Mouse (Mus musculus) hindbrain, embryonic 10.5 days (tissue): Measurements from ENCODE around the gene Plgrkt. TPM values are rescaled to one million over a fixed set of nuclear protein-coding genes. Genes with fewer than 3 reads are reported as not detected.
"Not testable (repeated sequence)": the region's sequence is repeated elsewhere in the genome, so short reads cannot be mapped to it uniquely, and the experiment has no call there.

Experiments
- DNase-seq: peaks from one replicate; pipeline ENCODE4 v3.0.0-alpha.2; 2017; ENCODE audit warnings: low spot score
- H3K27ac ChIP-seq: fragments of 300-500 bp; sonication (generic); 2 replicates; pipeline ENCODE4 v1.5.1; 2016; ENCODE audit warnings: mild to moderate bottlenecking, moderate library complexity
- H3K27me3 ChIP-seq: fragments of 300-500 bp; sonication (generic); 2 replicates; pipeline ENCODE4 v1.6.1; 2016; ENCODE audit warnings: mild to moderate bottlenecking; ENCODE audit not compliant: poor library complexity, insufficient read depth, severe bottlenecking
- H3K36me3 ChIP-seq: fragments of 300-500 bp; sonication (generic); 2 replicates; pipeline ENCODE4 v1.6.1; 2016; ENCODE audit warnings: mild to moderate bottlenecking, moderate library complexity
- H3K4me1 ChIP-seq: fragments of 300-500 bp; sonication (generic); replicated peaks from 2 replicates; pipeline ENCODE4 v1.6.1; 2016; ENCODE audit warnings: mild to moderate bottlenecking
- H3K4me3 ChIP-seq: fragments of 300-500 bp; sonication (generic); 2 replicates; pipeline ENCODE4 v1.5.1; 2016; ENCODE audit warnings: mild to moderate bottlenecking, moderate library complexity
- H3K9me3 ChIP-seq: fragments of 300-500 bp; sonication (generic); 2 replicates; pipeline ENCODE4 v1.6.1; 2016; ENCODE audit warnings: mild to moderate bottlenecking, moderate library complexity
- WGBS: fragments of 180-500 bp; shearing (Covaris S2); methylation state at CpG from one replicate; pipeline ENCODE4 v1.1.7; 2016; 5-methylcytosine and 5-hydroxymethylcytosine counted together
- polyA plus RNA-seq: library from polyadenylated mRNA; unstranded; fragments of >200 nt; fragmentation: Nextera tagmentation; extraction: Ambion mirVana; gene quantifications from 2 replicates; pipeline ENCODE4 v1.2.1, GENCODE M21; 2016

Gene Plgrkt
- 37.6 and 57.3 TPM in 2 replicates for polyA plus RNA-seq

GRCm38 (mm10) chr19:29366969-29367622 is at the start of gene Plgrkt, which contains the start of gene Cd274:
TSS of gene Plgrkt (minus strand) at chr19:29367390.
TSS of gene Cd274 (plus strand) at chr19:29367455.
- H3K27ac ChIP-seq, result 0 out of 2 replicates have a peak within 1 kb of the TSS, but pooled peaks have one; percentile 3

GRCm38 (mm10) chr19:29416393-29416902 is 49.3 kb upstream of the Plgrkt start:
- H3K4me1 ChIP-seq, result 0 out of 2 replicates have a peak, but pooled peaks cover 11% of the 10 kb centered on the region
- no peak for DNase-seq
- 83% methylated on average over 3 of the region's 3 CpGs for WGBS

More at GRCm38 (mm10) chr19:29366969-29367622, at the start of gene Plgrkt, which contains the start of gene Cd274:
- Histone ChIP-seq H3K4me3 (peak within 1 kb of the TSS; percentile 56), H3K27me3 (peaks cover 15% of the 10 kb centered on the region), H3K36me3 (no peaks in the 10 kb centered on the region), H3K9me3 (no peaks in the 10 kb centered on the region), H3K4me1 (peaks cover 16% of the 10 kb centered on the region)
- WGBS, result 6% methylated on average over 26 of the region's 26 CpGs
- peak; percentile 48 for DNase-seq

GRCm38 (mm10) chr19:29414917-29415316 is 47.7 kb upstream of the Plgrkt start:
- not testable (repeated sequence) for DNase-seq, H3K27me3 ChIP-seq, H3K9me3 ChIP-seq, H3K4me3 ChIP-seq, H3K36me3 ChIP-seq, H3K4me1 ChIP-seq, H3K27ac ChIP-seq

More at GRCm38 (mm10) chr19:29416393-29416902, 49.3 kb upstream of the Plgrkt start:
- no peaks in the 10 kb centered on the region for H3K27me3 ChIP-seq
- H3K9me3 ChIP-seq, result no peaks in the 10 kb centered on the region
- H3K36me3 ChIP-seq, result no peaks in the 10 kb centered on the region
- H3K4me3 ChIP-seq, result no peak overlapping the region
- no peak overlapping the region for H3K27ac ChIP-seq

GRCm38 (mm10) chr19:29414513-29414912 is 47.3 kb upstream of the Plgrkt start:
- 85% methylated on average over 3 of the region's 3 CpGs for WGBS

GRCm38 (mm10) chr19:29412476-29413420 is 45.6 kb upstream of the Plgrkt start:
- no peaks in the 10 kb centered on the region for H3K9me3 ChIP-seq
- DNase-seq, result no peak
- H3K4me3 ChIP-seq, result no peak overlapping the region
- H3K27me3 ChIP-seq, result no peaks in the 10 kb centered on the region
- peaks cover 6% of the 10 kb centered on the region; the same call in 1 of the 2 replicates for H3K4me1 ChIP-seq
- no peak overlapping the region for H3K27ac ChIP-seq
- no peaks in the 10 kb centered on the region for H3K36me3 ChIP-seq
- WGBS, result 75% methylated on average over 6 of the region's 6 CpGs

More at GRCm38 (mm10) chr19:29414513-29414912, 47.3 kb upstream of the Plgrkt start:
- H3K4me3 ChIP-seq, result no peak overlapping the region
- no peak overlapping the region for H3K27ac ChIP-seq
- DNase-seq, result no peak
- H3K4me1 ChIP-seq, result 0 out of 2 replicates have a peak, but pooled peaks cover 7% of the 10 kb centered on the region
- H3K27me3 ChIP-seq, result no peaks in the 10 kb centered on the region
- no peaks in the 10 kb centered on the region for H3K36me3 ChIP-seq
- H3K9me3 ChIP-seq, result no peaks in the 10 kb centered on the region

- H3K4me3 ChIP-seq, result no peak within 1 kb of the TSS
- H3K27ac ChIP-seq, result no peak within 1 kb of the TSS
- H3K9me3 ChIP-seq, result no peaks in the 10 kb centered on the region
- DNase-seq, result no peak
- H3K4me1 ChIP-seq, result peaks cover 6% of the 10 kb centered on the region; the same call in 1 of the 2 replicates
- no peaks in the 10 kb centered on the region for H3K27me3 ChIP-seq
- WGBS, result 80% methylated on average over 4 of the region's 4 CpGs
- no peaks in the 10 kb centered on the region for H3K36me3 ChIP-seq
Measured at GRCm38 (mm10) chr19:29410619-29411018, 43.4 kb upstream of the Plgrkt start, which contains the start of gene Pdcd1lg2. TSS of gene Pdcd1lg2 (plus strand) at chr19:29410919.

- H3K9me3 ChIP-seq, result no peaks in the 10 kb centered on the region
- H3K4me3 ChIP-seq, result no peak overlapping the region
- no peaks in the 10 kb centered on the region for H3K27me3 ChIP-seq
- 0 out of 2 replicates have a peak overlapping the region, but pooled peaks have one; percentile 16 for H3K27ac ChIP-seq
- WGBS, result 78% methylated on average over 18 of the region's 18 CpGs
- H3K36me3 ChIP-seq, result no peaks in the 10 kb centered on the region
- peaks cover 12% of the 10 kb centered on the region; the same call in 1 of the 2 replicates for H3K4me1 ChIP-seq
- DNase-seq, result no peak
Measured at GRCm38 (mm10) chr19:29406042-29407017, 39.1 kb upstream of the Plgrkt start.

GRCm38 (mm10) chr19:29405388-29405787 is 38.2 kb upstream of the Plgrkt start:
- DNase-seq, result no peak
- Histone ChIP-seq H3K4me3 (no peak overlapping the region), H3K36me3 (no peaks in the 10 kb centered on the region), H3K4me1 (peaks cover 12% of the 10 kb centered on the region; the same call in 1 of the 2 replicates), H3K27me3 (no peaks in the 10 kb centered on the region), H3K27ac (no peak overlapping the region), H3K9me3 (no peaks in the 10 kb centered on the region)
- 69% methylated on average over 2 of the region's 2 CpGs for WGBS

- peaks cover 8% of the 10 kb centered on the region; the same call in 1 of the 2 replicates for H3K4me1 ChIP-seq
- H3K4me3 ChIP-seq, result no peak overlapping the region
- peaks cover 5% of the 10 kb centered on the region for H3K9me3 ChIP-seq
- H3K36me3 ChIP-seq, result no peaks in the 10 kb centered on the region
- H3K27me3 ChIP-seq, result no peaks in the 10 kb centered on the region
- H3K27ac ChIP-seq, result no peak overlapping the region
- 91% methylated on average over 4 of the region's 4 CpGs for WGBS
- no peak for DNase-seq
Measured at GRCm38 (mm10) chr19:29403251-29403650, 36.1 kb upstream of the Plgrkt start.

- Histone ChIP-seq H3K9me3 (peaks cover 8% of the 10 kb centered on the region), H3K27ac (no peak overlapping the region), H3K4me1 (0 out of 2 replicates have a peak, but pooled peaks cover 7% of the 10 kb centered on the region), H3K27me3 (no peaks in the 10 kb centered on the region), H3K4me3 (no peak overlapping the region), H3K36me3 (no peaks in the 10 kb centered on the region)
- WGBS, result 96% methylated on average over 4 of the region's 4 CpGs
- DNase-seq, result no peak
Measured at GRCm38 (mm10) chr19:29402621-29403020, 35.4 kb upstream of the Plgrkt start.

GRCm38 (mm10) chr19:29400466-29400865 is 33.3 kb upstream of the Plgrkt start:
- 83% methylated on average over 3 of the region's 3 CpGs for WGBS
- H3K27ac ChIP-seq, result no peak overlapping the region
- DNase-seq, result no peak
- H3K4me1 ChIP-seq, result 0 out of 2 replicates have a peak, but pooled peaks cover 7% of the 10 kb centered on the region
- H3K36me3 ChIP-seq, result no peaks in the 10 kb centered on the region
- no peaks in the 10 kb centered on the region for H3K27me3 ChIP-seq
- H3K9me3 ChIP-seq, result peaks cover 8% of the 10 kb centered on the region
- H3K4me3 ChIP-seq, result no peak overlapping the region
